Mouse (Mus musculus): Measurements from ENCODE around the gene Kcnma1. TPM values are rescaled to one million over a fixed set of nuclear protein-coding genes. Genes with fewer than 3 reads are reported as not detected.
A peak's percentile ranks its signal among the peaks of the same experiment; 100 is the strongest.

The Kcnma1 gene
- polyA plus RNA-seq, 1 experiment from 2014 or later, result 2.8 TPM

DNA sequence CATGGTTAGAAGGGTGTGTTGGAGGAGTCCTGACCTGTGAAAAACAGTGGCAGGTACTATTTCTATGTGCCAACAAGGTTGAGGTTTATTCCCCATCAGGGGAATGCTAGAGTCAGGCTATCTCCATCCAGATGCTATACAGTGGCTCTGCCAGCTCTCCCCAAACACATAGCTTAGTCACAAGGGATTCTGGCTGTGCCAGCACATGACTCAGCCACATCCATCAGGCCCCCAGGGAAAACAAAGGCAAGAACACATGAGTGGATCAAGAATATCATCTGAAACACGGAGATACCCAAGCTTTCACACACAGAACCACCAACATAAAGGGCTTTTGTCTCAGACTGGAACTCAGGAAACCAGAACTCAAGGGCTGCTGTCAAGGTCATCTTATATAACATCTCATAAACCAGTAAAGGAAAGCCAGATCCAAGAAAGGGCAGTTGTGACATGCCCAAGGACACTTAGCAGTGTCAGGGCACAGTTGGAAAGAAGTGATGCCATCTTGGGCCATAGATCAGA is 103.1 kb downstream of the Kcnma1 start:
- ChIA-PET POLR2A (no interaction called here), CTCF (no interaction called here)
- H3K27me3 ChIP-seq, result peaks cover 3% of the 10 kb centered on the region
- TF ChIP-seq CTCF (IDR thresholded peaks at IDR 0.05), result no peak
- DNase-seq (ENCODE audit: low read depth, low spot score) (peak; percentile 20), ATAC-seq (no peak)
- in situ Hi-C loops (cut with MboI; ENCODE audit: low pct_unique_long_range_greater_than_20kb), result no loop called here

DNA sequence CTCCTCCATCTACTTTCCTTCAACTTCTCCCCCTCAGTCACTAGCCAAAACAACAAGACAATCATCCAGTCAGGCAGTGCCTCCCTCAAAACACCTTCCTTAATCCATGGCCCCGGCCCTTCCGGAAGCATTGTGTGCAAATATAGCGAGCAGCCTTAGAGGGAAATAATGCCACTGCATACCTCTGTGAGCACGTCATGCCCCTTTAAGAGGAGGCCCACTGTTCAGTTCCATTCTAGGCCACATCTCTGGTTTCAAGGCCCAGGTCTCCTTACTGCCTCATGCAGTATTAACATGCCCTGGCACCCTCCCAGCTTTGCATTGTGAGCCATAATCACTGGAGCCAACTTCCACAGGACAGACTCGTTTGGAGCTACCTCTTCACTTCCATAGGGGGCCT is 105.7 kb downstream of the Kcnma1 start:
- CTCF ChIA-PET, result interaction anchor here (1.2 kb wide), 1 partner anchor 29 kb away, joined by 3 read pairs; no protein-coding TSS in a partner anchor
- in situ Hi-C loops (cut with MboI; ENCODE audit: low pct_unique_long_range_greater_than_20kb), result no loop called here
- no peak for ATAC-seq

DNA sequence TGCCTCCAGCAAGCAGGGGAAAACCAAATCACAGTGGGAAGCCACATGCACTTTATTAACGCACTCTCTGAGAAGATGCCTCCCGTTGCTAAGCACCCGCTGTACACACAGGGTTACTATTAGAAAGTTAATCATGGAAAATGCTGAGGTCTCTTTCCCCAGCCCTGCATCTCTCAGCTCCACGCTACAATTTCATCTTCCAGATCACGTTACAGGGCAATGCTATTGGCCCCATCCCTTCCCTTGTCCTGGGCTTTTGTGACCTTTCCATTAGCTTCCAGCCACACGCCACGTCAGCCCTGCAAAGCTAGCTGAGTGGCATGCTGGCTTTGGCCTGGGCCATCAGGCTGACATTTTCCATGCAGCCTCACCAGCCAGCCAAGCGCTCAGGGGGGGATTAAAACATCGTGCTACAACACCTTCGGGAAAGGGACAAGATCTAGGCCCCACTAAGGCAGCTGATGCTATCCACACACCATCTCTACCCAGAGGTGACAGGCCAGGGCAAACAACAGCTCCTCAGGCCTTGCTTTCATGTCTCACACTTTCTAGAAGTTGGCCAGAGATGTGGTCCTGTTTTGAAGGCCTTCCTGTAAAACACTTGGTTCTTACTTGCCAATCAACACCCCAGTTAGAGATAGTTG is 111.5 kb downstream of the Kcnma1 start:
- no peak for TF ChIP-seq CTCF (IDR thresholded peaks at IDR 0.05)
- CTCF ChIA-PET, result interaction anchor here (1.2 kb wide), 1 partner anchor 64 kb away, joined by 3 read pairs; no protein-coding TSS in a partner anchor
- POLR2A ChIA-PET, result no interaction called here
- in situ Hi-C loops (cut with MboI; ENCODE audit: low pct_unique_long_range_greater_than_20kb), result no loop called here
- H3K27me3 ChIP-seq, result peaks cover 12% of the 10 kb centered on the region
- no peak for ATAC-seq
- no peak for DNase-seq (ENCODE audit: low read depth, low spot score)

More for the DNA sequence above, 105.7 kb downstream of the Kcnma1 start:
- no peak for DNase-seq (ENCODE audit: low read depth, low spot score)
- POLR2A ChIA-PET, result no interaction called here
- no peak for TF ChIP-seq CTCF (IDR thresholded peaks at IDR 0.05)
- peaks cover 10% of the 10 kb centered on the region for H3K27me3 ChIP-seq

DNA sequence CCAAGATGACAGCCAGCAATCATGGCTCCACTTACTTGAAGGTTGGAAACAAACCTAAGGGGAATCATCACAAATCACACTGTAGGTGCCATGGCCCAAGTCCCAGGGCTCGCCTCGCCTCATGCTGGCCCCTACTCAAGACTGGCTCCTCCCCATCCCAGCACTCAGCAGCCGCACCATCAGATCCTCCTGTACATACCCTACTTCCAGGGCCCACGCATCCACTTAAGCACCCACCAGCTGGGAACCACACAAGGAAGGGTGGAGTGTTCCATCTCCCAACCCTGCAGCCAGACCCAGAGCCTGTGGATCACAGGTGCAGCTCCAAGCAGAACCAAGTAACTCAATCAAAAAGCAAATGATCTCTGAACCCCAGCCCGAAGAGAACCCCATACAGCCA is 114.8 kb downstream of the Kcnma1 start:
- in situ Hi-C loops (cut with MboI; ENCODE audit: low pct_unique_long_range_greater_than_20kb), result no loop called here
- POLR2A ChIA-PET, result interaction anchor here (0.8 kb wide), 1 partner anchor 108 kb away, joined by 3 read pairs; no protein-coding TSS in a partner anchor
- peaks cover 12% of the 10 kb centered on the region for H3K27me3 ChIP-seq
- CTCF ChIA-PET, result no interaction called here
- ATAC-seq (no peak), DNase-seq (ENCODE audit: low read depth, low spot score) (no peak)
- TF ChIP-seq CTCF (IDR thresholded peaks at IDR 0.05), result no peak

DNA sequence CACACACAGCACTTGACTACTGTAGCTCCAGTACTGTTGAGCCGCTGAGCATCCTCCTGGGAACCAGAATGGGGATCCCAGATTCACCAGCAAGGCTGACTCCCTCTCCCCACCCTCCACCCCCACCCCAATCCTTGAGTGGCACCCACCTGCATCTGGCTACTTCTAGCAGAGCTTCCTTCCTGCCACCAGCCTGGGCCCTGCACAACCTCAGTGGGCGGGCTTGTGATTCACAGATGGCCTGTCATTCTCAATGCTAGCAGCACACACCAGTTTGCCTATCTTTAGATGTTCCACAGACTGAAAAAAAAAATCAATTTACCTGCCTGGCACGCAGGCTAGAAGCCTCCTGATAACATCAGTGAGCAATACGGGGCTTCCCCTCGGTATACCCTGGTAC is 116.5 kb downstream of the Kcnma1 start:
- no peak for DNase-seq (ENCODE audit: low read depth, low spot score)
- in situ Hi-C loops (cut with MboI; ENCODE audit: low pct_unique_long_range_greater_than_20kb), result no loop called here
- CTCF ChIA-PET, result no interaction called here
- ATAC-seq, result no peak
- POLR2A ChIA-PET, result no interaction called here
- peaks cover 6% of the 10 kb centered on the region for H3K27me3 ChIP-seq
- TF ChIP-seq CTCF (IDR thresholded peaks at IDR 0.05), result no peak

DNA sequence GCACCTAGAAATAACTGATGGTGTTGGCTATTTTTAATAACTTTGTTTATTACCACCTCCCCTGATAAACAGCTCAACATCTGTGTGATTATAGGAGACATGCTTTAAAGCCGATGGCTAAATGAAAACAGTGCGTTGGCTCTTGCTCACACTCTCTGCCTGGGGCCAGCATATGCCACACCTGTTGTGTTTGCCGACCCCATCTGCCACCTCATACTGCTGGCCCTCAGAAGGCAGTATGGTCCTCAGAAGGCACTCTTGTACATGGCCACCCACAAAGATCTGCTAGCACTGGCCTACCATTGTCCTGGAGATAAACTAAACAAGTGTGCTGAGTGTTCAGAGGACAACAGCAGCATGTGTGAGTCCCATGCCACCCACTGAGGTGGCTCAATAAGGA is 118.3 kb downstream of the Kcnma1 start:
- no peak for DNase-seq (ENCODE audit: low read depth, low spot score)
- H3K27me3 ChIP-seq, result peaks cover 6% of the 10 kb centered on the region
- ChIA-PET POLR2A (interaction anchor here (0.6 kb wide), 1 partner anchor 142 kb away, joined by 3 read pairs; no protein-coding TSS in a partner anchor), CTCF (interaction anchor here (1.1 kb wide), 1 partner anchor 14 kb away, joined by 3 read pairs; no protein-coding TSS in a partner anchor)
- no peak for TF ChIP-seq CTCF (IDR thresholded peaks at IDR 0.05)
- in situ Hi-C loops (cut with MboI; ENCODE audit: low pct_unique_long_range_greater_than_20kb), result no loop called here
- ATAC-seq, result no peak

DNA sequence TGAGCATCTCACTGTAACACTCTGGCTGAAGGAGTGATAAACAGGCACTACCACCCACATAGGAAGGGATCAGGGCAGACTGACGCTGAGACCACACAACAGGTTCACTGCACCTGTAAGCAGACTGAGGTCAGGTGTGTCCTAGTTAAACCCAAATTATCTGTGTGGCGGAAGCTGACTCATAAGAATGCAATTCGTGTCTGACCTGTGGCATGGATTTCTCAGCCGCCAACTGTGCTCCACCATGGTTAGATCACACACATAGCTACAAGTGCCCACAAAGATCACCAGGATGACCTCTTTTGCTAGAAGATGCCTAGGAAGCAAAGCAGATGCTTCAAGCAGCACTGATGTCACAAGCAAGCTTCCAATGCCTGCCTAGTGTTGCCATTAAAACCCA is 128.2 kb downstream of the Kcnma1 start:
- no peak for TF ChIP-seq CTCF (IDR thresholded peaks at IDR 0.05)
- peaks cover 3% of the 10 kb centered on the region for H3K27me3 ChIP-seq
- ATAC-seq (peak; percentile 8), DNase-seq (ENCODE audit: low read depth, low spot score) (peak; percentile 31)
- ChIA-PET POLR2A (no interaction called here), CTCF (no interaction called here)
- in situ Hi-C loops (cut with MboI; ENCODE audit: low pct_unique_long_range_greater_than_20kb), result no loop called here

DNA sequence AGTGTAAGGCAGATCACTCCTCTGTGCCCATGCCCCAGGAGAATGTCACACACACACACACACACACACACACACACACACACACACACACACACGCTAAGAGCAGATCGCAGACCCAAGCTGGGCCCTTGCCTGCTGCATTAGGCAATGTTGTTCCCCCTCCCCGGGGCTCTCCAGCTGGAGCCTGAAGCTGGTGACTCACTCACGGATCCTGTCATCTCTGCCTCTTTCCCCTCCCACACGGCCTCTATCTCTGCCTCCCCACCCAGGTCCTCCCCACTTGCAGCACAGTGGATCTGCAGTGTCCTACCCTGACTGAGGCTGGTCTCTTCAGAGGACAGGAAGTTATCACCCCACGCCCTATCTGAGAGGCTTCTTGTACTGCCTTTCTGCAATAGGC is 128.8 kb downstream of the Kcnma1 start:
- DNase-seq (ENCODE audit: low read depth, low spot score) (peak; percentile 30), ATAC-seq (peak; percentile 21)

DNA sequence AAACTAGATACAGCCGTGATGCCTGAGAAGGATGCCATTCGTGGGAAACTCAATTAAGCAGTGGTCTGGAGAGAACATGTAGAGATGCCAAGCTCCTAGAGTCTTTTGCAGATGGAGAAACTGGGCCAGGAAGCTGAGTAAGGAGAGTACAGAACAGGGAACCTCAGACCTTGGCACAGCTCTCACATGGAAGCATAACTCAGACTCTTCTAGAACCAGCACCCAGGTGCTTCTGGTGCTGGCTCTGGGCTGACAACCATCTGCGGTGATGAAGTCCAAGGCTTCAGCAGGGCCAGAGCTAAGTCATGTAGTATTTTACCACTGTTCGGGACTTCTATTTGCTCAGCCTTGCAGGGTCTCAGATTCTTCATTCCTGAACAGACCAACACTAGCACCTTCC is 129.2 kb downstream of the Kcnma1 start:
- DNase-seq (ENCODE audit: low read depth, low spot score) (no peak), ATAC-seq (no peak)
- POLR2A ChIA-PET, result interaction anchor here (0.5 kb wide), 1 partner anchor 19 kb away, joined by 3 read pairs; no protein-coding TSS in a partner anchor
- in situ Hi-C loops (cut with MboI; ENCODE audit: low pct_unique_long_range_greater_than_20kb), result no loop called here
- CTCF ChIA-PET, result interaction anchor here (1.1 kb wide), 1 partner anchor 26 kb away, joined by 3 read pairs; no protein-coding TSS in a partner anchor
- peaks cover 3% of the 10 kb centered on the region for H3K27me3 ChIP-seq
- TF ChIP-seq CTCF (IDR thresholded peaks at IDR 0.05), result no peak

More for the DNA sequence above, 128.8 kb downstream of the Kcnma1 start:
- POLR2A ChIA-PET, result no interaction called here
- in situ Hi-C loops (cut with MboI; ENCODE audit: low pct_unique_long_range_greater_than_20kb), result no loop called here
- no peak for TF ChIP-seq CTCF (IDR thresholded peaks at IDR 0.05)
- CTCF ChIA-PET, result no interaction called here
- peaks cover 3% of the 10 kb centered on the region for H3K27me3 ChIP-seq

DNA sequence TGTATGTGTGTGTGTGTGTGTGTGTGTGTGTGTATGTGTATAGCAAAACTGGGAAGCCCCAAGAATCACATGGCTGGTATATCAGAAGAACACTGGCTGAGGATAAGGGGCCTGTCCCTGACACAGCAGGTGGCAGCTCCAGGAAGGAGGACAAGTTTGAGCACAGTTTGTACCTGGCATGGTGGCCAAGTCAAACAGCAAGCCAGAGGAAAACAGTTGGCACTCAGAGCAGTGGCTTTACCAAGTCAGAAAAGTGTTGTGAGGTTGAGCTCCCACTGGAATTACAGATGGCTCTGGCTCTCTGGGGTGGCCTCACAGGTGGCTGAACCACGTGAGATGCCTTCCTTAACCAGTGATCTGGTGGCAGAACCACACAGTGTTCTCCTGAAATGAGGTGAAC is 132.3 kb downstream of the Kcnma1 start:
- peaks cover 3% of the 10 kb centered on the region for H3K27me3 ChIP-seq
- CTCF ChIA-PET, result no interaction called here
- no peak for DNase-seq (ENCODE audit: low read depth, low spot score)
- no peak for ATAC-seq
- no peak for TF ChIP-seq CTCF (IDR thresholded peaks at IDR 0.05)
- in situ Hi-C loops (cut with MboI; ENCODE audit: low pct_unique_long_range_greater_than_20kb), result no loop called here
- POLR2A ChIA-PET, result no interaction called here

DNA sequence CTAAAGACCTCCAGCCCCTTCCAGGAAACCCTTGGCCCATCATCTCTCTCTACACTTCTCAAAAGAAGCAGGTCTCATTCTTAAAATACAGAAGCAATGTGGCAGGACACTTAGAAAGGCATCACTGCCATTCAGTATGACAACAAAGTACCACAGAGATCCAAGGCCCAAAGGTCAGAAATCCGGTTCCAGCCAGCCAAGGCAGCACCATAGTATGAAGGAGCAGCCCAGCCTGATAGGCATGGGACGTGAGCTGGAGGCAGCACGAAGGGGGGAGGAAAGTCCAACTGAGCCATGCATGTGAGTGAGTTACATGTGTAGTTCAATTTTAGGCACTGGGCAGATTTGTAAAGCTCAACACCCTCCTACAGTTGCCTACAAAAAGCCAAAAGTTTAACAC is 135.0 kb downstream of the Kcnma1 start:
- ChIA-PET CTCF (interaction anchor here (1.3 kb wide), 2 partner anchors 29 to 49 kb away, joined by 3 read pairs; no protein-coding TSS in a partner anchor), POLR2A (no interaction called here)
- in situ Hi-C loops (cut with MboI; ENCODE audit: low pct_unique_long_range_greater_than_20kb), result no loop called here
- peaks cover 3% of the 10 kb centered on the region for H3K27me3 ChIP-seq
- DNase-seq (ENCODE audit: low read depth, low spot score), result no peak
- ATAC-seq, result no peak
- no peak for TF ChIP-seq CTCF (IDR thresholded peaks at IDR 0.05)
